Mouse (Mus musculus) kidney, postnatal 4 days (tissue): Measurements from ENCODE around the gene Slc48a1.

Experiments
- DNase-seq, 2 experiments: peaks; one replicate each; pipeline ENCODE4 v3.0.0; 2021; ENCODE audit warnings: mixed read lengths in 2 of 2

The Slc48a1 gene

GRCm38 (mm10) chr15:97784092-97784559 is 5.8 kb downstream of the Slc48a1 start:
- DNase-seq = peak; percentile 93 to 95

GRCm38 (mm10) chr15:97784561-97785161 is 6.3 kb downstream of the Slc48a1 start:
- no peak for DNase-seq

GRCm38 (mm10) chr15:97785731-97786411 is 7.6 kb downstream of the Slc48a1 start:
- DNase-seq = no peak

DNA sequence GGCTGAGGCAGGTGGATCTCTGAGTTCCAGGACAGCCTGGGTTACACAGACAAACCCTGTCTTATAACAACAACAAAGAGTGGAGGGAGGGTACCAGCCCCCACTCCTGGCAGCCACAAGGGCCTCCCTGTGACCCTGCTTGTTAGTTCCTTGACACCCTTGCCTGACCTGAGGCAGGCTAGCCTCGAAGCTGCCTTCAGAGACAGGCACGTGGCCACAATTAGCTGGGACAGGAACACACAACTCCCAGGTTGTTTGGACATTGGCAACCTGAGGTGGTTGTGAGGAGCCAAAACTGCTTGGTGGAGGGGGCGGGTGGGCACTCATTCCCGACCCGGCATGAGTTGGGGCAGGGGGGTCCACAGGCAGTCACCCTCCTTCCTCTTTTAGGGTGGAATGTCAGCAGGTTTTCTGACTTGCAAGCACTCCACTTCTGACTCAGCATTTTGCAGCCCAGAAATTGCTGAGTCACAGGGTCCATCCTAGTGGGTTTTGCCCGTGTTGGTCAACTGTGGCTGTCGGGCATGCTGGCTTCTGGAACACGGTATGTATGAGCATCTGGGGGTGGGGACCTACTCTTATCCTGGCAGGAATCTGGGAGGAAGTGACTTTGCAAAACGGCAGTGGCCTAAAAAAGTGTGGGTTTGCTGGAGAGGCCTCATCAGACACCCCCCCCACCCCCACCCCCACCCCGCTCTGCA is 8.2 kb downstream of the Slc48a1 start:
- DNase-seq = no peak

DNA sequence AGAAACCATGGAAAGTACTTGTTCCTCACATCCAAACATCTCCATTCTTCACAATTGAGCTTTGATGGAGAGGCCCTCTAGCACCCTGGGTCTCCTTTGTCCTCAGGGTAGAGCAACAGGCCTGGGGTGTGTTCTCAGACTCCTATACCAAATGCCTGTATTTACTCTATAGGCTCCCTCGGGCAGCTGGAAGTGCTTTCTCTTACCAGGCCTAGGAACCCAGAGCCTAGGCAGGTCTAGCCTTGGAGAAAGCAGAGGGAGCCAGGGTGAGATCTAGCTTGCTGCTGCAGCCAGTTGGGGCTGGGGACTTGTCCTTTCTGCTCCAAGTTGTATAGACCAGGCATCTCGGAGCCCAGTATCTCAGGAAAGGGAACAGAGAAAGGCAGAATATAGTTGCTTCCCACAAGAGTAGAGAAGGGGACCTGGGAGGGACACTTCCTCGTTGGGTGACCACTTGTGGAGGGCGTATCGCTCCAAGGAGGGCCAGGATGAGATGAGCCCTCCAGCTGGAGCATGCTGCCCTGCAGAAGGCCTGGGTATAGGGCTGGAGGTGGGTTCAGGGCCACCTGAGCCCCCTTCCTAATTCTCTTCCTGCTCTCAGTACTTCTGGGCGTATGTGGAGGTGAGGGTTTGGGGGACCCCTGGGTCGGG is 9.0 kb downstream of the Slc48a1 start:
- DNase-seq = no peak

DNA sequence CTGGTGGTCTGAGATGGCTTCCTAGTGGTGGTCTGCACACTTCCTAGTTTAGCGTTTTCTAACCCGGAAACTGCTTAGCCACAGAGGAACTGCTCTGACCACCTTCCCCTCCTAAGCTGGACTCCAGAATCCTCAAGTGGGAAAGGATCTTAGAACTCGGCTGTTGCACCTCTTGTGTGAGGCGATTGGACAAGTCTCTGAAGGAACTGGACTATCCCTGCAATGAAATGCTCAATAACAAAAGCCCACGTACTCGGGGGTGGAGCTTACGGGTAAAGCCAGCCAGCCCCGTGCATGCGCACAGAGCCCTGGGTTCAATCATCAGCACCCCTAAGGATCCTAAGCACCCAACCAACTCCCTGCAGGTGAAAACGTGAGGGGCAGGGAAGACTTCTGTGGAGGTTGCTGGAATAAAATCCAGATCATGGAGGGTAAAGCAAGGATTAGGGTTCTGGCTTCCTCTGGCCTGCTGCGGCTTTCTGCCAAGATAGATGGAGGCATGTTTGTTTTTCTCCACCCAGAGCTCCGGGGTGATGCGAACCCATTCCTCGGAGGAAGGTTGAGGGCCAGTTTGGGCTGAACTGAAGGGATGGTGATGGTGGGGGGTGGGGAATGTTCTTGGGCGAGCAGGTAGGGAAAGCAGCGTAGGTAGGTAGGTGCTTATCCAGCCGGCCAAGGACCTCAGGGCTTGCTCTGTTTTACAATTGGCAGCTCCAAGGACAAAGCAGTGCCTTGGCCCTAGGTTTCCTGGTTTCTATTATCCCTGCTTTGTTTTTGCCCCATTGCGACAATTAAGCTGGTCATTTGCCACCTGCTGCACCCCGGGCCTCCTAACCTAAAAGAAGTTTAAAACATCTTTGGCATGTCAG is 9.7 kb downstream of the Slc48a1 start:
- no peak for DNase-seq

GRCm38 (mm10) chr15:97788821-97789220 is 10.5 kb downstream of the Slc48a1 start:
- DNase-seq = no peak

DNA sequence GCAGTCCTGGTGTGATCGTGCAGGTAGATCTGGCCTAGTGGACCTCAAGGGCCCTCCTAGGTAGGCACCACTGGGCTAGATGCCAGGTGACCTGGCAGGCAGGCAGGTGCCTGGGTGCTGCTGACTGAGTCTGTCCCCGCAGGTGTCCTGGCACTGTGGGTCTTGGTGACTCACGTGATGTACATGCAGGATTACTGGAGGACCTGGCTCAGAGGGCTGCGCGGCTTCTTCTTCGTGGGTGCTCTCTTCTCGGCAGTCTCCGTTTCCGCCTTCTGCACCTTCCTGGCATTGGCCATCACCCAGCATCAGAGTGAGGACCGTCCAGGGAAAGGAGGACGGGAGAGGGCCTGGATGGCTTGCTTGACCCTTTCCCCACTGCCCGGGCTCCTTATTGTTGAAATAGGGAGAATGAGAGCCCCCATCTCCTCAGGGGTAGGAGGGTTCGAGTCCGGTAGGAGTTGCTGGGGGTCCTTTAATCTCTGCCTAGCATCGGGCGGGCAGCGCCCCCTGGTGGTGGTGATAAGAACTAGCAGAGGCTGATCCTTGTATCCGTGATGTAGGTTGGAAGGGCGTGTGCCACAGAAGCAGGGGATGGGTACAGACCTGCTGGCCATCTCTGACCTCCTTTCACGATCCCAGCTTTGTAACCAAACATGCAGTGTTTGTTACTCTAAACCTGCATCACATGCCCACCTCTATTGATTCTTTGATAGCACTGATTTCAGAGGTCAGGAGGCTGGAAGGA is 11.6 kb downstream of the Slc48a1 start:
- peak; percentile 77 to 82 for DNase-seq

- no peak for DNase-seq
Observed at GRCm38 (mm10) chr15:97791126-97791700, 12.9 kb downstream of the Slc48a1 start.

DNA sequence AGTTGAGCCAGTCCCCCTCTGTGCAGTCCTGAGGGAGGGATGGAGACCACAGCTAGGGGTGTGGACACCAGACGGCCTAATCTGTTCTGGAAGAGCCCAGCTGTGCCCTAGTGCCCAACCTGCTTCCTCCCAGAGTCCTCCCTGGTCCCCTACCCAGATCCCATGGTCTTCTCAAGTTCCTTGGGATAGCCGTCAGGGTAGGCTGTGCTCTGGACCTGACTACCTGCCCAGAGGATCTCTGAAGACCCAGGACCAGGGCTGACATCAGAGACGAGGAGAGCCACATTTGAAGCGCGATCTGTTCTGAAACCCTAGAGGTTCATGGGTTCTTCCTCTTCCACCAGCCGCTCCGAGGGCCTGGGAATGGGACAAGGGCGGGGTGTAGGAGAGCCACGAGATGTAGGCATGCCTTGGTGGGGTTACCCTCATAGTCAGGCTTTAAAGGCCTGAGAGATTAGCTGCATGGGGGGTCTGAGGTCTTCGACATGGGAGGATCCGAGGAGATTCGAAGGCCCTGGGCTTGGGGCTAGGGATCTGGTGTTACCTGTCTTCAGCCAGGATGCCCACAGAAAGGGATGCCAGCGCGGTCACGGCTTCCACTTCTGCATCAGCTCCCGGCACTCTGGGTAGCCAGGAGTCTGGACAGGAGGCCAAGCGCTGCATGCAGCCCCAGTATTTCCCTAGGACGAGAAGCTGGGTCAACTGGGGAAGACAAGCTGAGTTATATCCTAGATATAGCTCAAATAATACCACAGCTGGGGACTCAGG is 15.2 kb downstream of the Slc48a1 start:
- no peak for DNase-seq

DNA sequence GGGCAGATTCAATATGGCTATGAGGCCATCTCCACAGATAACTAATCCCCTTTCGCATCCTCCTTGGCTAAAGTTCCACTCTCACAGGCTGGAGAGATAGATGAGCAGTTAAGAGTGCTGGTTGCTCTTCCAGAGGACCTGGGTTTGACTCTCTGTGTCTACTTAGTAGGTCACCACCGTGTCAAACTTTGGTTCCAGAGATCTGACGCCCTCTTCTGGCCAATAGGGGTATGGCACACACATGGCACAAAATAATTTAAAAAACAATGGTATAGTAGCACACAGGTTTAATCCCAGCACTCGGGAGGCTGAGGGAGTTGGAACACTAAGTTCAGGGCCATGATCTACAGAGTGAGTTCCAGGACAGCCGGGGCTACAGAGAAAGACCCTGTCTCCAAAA is 15.9 kb downstream of the Slc48a1 start:
- DNase-seq = no peak

GRCm38 (mm10) chr15:97795559-97796235 is 17.4 kb downstream of the Slc48a1 start:
- DNase-seq = no peak

DNA sequence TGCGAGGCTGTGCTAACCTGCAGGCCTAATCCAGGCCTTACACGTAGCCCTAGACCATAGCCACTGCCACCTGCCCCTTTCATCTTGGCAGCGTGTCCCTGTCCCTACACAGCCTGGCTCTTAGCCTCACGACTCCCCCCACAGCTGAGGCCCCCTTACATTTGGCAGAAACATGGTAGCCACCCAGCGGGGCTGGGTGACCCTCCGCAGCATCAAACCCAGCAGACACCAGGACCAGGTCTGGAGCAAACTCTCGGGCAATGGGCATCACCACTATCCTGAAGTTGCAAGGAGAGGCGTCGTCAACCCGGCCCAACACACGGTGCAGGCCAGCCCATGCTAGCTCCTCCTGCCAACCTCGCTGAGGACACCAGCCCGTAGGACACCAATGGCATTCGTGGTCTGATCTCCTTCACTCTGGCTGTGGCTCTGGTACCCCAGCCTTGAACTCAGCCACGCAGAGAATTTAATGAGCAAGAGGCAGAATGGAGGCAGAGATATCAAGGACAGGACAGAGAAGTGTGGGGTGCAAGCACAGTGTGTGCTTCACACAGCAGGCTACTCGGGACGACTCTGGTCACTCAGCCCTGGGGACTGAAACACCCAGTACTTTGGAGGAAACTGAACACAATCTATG is 18.5 kb downstream of the Slc48a1 start:
- DNase-seq = no peak

DNA sequence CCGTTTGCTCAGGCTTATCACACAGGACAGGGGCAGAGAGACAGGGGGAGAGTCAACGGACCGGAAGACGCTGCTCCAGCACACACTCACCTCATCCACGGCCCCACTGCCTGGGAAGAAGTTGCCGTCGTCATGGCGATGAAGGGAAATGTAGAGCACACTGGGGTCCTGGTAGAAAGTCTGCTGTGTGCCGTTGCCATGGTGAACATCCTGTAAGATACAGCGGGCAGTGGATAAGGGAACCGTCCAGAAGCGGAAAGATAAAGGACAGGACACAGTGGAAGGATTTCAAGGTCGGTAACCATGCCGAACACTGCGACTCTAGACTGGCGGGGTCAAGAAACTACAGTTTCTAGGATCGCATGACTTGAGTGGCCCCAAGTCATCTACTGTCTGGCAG is 19.8 kb downstream of the Slc48a1 start:
- DNase-seq = no peak

DNA sequence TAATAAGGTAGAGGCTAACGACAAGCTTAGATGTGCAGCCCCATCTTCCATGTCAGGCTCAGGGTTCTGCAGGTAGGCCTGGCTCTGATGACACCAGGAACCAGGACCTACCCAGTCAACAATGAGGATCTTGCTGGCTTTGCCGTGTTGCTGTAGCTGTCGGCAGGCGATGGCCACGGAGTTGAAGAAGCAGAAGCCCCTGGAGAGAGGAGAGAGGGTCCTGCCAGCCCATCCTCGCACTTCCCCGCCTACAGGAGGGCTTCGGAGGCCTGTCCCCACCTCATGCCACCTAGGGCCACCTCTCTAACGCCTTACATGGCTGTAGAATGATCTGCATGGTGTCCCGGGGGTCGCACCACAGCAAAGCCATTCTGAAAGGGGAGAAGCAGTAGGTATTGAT is 21.1 kb downstream of the Slc48a1 start:
- DNase-seq = no peak

GRCm38 (mm10) chr15:97800853-97801252 is 22.5 kb downstream of the Slc48a1 start:
- DNase-seq = no peak

GRCm38 (mm10) chr15:97801811-97802210 is 23.5 kb downstream of the Slc48a1 start:
- DNase-seq = no peak

DNA sequence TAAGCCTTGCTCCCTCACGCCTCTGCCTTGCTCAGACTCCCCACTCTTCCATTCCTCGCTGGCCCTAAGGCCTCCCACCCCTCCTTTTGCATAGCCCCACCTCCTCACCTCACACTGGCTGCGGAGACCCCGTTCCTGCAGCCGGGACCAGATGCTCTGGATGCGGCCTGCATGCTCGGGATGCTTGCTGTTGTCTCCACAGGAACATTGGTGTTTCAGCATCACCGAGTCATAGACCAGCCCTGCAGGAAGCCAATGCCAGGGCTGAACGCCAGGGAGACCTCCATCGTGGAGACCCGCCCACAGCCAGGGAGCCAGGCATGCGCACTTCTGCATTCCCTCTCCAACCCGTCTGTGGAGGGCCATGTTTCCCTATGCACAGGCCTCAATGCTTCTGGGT is 24.3 kb downstream of the Slc48a1 start:
- DNase-seq = peak in 1 of 2 experiments; percentile 55

GRCm38 (mm10) chr15:97807867-97808266 is 29.5 kb downstream of the Slc48a1 start:
- DNase-seq = no peak
